Mouse (Mus musculus): Measurements from ENCODE around the gene Srrm1. TPM values are rescaled to one million over a fixed set of nuclear protein-coding genes. Genes with fewer than 3 reads are reported as not detected.

The Srrm1 gene
- total RNA-seq, 4 experiments from 2014 or later: 95.5 to 188 (median 137) TPM

- DNase-seq: peak; percentile 56
These were observed 81.1 kb downstream of the Srrm1 start for GRCm38 (mm10) chr4:135271881-135272616.

GRCm38 (mm10) chr4:135271419-135271828, 81.7 kb downstream of the Srrm1 start:
- peak; percentile 30 for DNase-seq

Other genes starting within 250 kb of the Srrm1 start
- gene Runx3, start 232.7 kb downstream of the Srrm1 start, total RNA-seq (2022): 1 to 10 TPM in 3 of 4 experiments, under 1 TPM in 1; 0.96 to 3.8 (median 2.1) TPM
- gene Clic4, start 80.5 kb downstream of the Srrm1 start, total RNA-seq (2022): 10 to 100 TPM; 59.8 to 89.0 (median 74.4) TPM
- 1 to 10 TPM in 1 of 4 experiments, under 1 TPM in 3; 0.46 to 1.0 (median 0.67) TPM for gene Ncmap, start 44.9 kb upstream of the Srrm1 start, total RNA-seq (2022)
- gene Rcan3, start 80.5 kb upstream of the Srrm1 start, total RNA-seq (2022): 10 to 100 TPM; 19.1 to 33.0 (median 27.2) TPM
- 1 to 10 TPM in 2 of 4 experiments, under 1 TPM in 2; 0.84 to 1.8 (median 1.1) TPM for gene Stpg1, start 141.5 kb upstream of the Srrm1 start, total RNA-seq (2022)
- 10 to 100 TPM; 22.1 to 31.0 (median 26.2) TPM for gene Nipal3, start 141.7 kb upstream of the Srrm1 start, total RNA-seq (2022)
- gene Grhl3, start 220.3 kb upstream of the Srrm1 start, total RNA-seq (2022): under 1 TPM in 2 of 4 experiments, not detected in 2; 0.15 to 0.24 TPM

Data from adrenal gland, adult 8-10 months (tissue).